Mouse (Mus musculus): ENCODE measurements at regions not wholly inside any gene's neighbourhood (a gene's known extent, or its start where the extent isn't known, plus 50 kb on each side); places are given as distances from the start of the nearest gene placed in this dataset.

DNA sequence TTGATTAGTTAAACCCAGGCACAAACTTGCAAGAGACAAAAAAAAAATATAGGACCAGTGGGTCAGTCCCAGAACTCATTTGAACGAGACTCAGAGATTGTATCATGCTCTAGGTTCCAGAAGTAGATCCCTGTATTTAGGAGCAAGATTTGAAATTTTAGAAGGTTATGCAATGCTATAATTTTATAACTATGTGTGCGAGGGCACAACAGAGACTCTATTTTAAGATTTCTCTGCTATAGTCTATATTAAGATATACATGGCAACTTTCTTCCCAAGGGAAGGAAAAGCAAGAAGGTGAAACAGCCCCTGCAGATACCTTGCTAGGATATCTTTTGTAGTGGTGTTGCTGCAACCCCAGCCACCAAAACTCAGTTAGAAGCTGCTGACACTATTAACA lies 55.7 kb downstream of the Otor start:
- DNase-seq: no peak

DNA sequence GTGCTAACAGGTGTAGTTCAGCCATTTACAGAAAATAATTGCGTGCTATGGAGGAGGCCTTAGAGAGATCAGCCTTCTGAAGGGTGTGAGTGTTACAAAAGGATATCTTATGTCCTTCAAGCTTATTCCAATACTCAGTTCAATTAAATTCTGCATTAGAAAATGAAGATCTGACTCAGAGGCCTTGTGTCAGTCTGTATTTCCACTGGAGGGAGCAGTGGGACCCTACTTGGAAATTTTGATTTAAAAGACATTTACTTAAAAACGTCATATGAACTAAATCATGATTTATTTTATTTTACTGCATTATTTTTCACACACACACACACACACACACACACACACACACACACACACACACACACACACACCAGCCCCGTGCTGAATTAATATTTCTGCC lies 70.9 kb downstream of the Otor start:
- DNase-seq: no peak

DNA sequence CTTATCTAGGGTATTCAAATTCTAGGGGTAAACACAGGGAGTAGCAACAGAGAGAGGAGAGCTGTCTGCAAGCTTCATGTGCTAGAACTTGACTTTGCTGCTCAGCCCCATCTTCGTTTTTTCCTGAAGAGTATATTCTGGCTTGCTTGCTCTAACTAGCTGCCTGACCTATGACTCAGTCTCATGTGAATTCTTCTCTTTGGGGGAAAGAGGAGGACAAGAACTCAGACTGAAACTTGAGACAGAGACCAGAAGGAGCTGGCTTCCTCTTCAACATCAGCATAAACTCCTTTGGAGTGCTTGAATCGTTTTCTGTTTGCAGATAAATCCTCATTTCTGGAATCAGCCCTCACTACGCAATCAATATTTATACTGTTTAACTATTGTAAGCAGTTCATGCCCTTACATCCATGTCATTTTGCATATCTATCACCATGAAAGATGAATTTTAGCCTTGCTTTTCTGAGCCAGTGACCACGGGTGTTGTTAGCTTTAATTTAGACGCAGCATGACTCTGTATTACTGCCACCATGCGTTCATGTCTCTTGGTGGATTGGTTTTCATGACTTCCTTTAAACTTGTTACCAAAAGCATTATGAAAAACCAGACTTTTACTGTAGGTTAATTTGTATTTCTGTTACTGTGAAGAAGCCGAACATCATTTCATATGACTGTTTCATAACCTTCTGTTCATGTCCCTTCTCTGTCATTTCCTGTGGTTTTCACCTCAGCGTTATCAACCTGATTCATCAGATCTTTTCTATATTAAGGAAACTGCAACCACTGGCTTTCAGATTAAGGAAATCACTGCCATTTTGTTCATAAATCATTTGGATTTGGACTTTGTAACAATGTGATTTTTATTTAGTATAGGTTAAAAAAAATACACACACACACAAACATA lies 86.1 kb downstream of the Otor start:
- no peak for DNase-seq

DNA sequence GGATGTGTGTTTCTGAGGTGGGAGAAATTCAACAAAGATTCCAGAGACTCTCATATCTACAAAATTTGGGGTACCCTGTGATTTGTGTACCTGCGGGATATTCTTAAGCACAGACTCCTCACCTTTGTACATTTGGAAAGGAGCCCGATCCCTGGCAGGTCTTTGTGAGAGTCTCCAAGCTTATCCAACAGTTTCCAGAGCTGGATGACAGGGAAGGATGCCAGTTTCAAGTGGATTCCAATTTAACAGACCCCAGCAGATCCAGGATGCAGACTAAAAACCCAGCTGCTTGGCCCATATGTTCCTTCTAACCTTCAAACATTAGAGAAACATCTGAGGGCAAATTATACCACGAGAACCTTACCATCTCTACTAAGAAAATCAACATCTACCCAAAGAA lies 88.5 kb downstream of the Otor start:
- DNase-seq: no peak

DNA sequence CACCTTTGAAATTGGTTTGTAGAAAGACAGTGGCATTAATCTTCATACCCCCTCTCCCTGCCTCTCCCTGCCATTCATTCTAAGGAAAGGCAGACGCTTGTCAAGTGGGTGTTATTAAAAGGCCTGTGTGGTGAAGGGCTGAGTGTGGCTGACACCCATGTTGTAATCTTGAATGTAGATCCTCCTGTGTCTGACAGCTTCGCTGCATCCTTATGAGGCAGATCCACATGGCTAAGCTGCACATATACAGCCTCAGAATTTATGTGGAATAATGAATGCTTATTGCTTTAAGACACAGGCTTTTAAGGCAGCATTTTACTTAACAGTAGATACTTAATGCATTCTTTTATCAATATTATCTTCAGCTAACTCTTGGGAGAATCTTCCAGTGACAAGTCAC lies 92.4 kb downstream of the Otor start:
- DNase-seq: no peak

DNA sequence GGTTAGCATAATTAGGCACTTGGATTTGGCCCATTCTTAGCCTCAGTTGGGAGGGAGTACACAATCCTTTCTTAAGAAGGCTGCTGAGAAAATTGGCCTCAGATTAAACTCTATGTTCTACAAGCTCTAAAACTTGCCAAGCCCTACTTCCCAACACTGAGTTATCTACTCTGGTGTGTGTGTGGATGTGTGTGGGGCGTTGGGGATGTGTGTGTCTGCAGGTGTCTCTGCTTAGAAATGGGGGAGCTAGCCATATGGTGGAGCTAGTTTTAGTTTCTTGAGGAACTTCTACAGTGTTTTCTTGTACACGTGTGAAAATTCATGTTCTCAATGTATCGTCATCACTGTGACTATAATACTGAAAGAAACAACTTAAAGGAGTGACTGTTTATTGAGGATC lies 106.3 kb downstream of the Otor start:
- DNase-seq: no peak

DNA sequence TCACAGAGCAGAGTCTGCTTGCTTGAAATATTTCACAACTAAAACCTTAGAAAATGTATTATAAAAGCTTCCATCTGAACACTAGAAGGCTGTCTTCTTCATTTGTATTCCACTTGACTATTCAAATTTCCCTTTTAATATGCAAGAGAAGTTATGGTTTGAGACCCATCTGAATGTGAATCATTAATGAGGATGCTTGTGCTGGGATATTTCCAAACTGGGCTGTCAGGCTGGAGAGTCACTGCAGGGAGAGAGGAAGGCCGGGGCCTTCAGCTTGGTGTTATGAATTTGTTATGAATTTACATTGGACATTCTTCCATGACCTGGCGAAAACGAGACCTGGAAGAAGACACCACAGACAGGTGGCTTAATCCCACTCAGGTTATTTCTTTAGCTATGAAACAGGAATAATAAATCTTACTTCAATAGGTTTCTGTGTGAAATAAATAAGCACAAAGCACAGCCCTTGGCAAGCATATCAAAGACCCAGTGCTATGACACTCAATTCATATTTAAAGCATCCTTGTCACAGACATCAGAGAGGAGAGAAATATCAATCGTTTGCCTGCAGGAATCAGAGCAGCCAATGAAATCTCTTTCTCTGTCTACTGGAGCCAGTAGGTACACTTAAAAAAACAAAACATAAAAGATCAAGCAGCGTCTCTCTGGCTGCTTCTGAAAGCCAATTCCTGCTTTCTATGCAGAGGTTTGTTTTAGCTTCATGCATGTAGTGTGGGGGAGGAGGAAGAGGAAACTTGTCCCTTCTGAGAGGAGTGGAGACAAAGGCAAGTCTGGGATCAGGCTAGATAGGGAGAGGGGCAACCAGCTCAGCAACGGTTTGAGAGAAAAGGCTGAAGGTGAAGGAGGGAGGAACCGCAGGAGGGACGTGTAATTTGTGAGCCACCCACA lies 114.2 kb downstream of the Otor start:
- no peak for DNase-seq

DNA sequence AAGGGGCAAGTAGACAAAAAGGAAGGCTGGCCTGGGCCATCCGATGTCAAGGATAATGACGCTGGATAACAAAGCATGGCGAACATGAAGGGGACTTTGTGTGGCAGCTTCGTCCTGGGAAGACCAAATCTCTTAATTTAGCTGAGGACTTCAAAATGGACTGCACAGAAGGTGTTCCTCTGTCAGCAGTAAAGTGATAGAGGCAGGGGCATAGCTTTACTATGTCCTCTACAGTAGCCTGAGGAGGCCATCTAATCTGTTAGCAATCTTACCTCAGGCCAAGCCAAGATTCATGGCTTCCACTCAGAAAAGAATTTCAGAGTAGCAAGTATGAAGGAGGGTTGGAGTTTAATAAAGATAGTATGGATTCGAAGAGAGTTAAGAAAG lies 114.9 kb downstream of the Otor start:
- DNase-seq: no peak

DNA sequence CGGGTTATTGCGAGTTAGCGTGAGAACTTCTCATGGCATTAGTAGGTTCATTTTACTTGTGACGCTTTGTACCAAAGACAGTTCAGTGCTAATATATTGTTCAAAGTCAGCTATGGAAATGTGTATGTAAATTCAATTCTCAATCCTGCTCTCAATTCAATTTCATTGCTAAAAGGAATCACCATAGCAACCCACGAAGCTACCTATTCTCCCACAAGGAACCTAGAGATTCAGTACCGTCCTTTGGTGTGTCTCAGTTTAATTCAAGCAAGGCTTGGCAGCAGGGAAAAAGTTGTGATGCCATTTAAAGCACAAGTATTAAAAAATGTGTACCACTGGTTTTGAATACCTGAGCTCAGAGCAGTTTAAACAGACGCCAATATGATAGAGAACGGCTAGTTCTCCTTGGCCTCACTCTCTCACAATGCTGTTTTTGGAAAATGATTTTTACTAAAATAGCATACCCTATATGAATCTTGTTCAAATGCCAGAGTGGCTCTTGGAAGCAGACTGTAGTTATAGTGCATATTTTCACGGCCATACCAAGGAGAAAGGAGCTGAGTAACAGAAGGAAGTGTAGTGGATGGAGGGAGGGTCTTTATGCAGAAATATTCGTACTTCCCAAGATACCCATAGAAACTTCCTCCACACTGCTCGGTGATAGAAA lies 121.4 kb downstream of the Otor start:
- DNase-seq: no peak

DNA sequence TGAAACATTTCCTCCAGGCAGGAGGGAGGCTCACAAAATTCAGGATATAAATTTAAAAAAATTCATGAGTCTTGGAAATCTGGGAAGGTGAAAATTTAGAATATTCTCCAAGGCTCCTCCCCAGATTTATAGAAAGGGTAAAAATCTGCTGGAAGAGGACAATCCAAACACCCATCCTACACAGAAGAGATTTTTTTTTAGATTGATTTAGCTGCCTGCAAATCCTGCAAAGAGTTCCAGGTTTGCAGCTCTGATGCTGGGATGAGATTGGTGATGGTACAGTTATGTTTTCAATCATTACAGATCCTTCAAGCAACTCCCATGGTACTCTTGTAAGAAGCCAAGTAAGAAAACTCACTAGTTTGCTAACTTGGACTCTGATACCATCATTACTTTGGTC lies 127.8 kb downstream of the Otor start:
- DNase-seq: no peak

DNA sequence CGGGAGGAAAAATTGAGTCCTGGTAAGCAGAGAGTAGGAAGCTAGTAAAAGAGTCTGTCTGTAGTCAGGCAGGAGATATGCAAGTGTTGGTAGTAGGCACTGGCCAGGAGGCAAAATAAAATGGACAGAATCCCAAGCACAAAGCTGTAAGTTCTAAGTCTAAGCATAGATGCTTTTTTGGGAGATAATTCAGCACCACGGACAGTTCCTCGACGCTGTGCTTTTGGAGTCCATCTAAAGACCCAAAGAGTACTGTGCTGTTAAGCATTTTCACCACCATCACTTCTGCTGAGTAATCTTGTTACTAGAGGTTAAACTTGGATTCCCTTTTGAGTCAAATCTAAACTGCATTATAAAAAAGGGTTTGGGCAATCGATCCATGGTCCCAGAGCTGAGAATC lies 128.9 kb downstream of the Otor start:
- no peak for DNase-seq

DNA sequence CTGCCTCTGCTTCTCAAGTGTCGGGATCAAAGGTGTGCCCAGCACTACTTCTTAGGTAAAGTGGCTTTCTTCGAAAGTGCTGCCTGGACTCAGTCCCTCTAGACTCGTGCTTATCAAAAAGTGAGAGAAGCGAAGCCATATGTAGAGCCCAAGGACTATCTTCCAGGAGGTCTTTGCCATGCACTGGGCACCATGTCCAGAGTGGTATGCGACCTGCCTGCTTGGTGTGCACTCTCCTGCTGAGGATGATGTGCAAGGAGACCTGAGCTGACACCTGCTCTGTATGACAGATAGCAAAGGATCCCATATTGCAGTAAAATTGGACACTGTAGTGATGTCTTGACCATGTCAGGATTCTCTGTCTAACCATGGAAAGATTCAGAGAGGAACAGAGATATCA lies 139.0 kb downstream of the Otor start:
- DNase-seq: no peak

DNA sequence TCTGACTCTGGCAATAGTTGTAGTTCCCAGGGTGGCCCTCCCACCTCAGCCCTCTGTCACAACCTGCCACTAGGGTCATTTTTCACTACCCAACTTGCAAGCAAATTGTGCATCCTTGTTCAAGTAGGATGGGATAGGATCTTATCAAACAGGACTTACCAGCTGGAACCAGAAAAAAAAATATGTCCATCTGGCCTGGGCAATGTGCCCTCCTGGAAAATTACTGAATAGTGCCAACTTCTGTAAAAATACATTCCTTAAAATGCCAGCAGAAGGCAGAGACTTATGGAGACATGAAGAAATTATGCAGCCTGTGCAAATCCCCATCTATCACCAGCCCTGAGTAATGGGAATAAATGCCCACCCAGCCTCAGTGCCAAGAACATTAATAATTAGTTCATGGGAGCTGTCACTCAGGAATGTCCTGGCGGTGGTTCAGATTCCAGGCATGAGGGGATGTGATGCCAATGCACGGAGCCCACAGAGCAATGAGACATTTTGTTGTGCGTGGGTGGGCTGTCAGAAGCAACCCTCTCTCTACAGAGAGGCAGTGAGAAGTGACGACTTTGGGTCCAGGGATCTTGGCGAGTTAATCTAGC lies 139.6 kb downstream of the Otor start:
- DNase-seq: peak; percentile 91

DNA sequence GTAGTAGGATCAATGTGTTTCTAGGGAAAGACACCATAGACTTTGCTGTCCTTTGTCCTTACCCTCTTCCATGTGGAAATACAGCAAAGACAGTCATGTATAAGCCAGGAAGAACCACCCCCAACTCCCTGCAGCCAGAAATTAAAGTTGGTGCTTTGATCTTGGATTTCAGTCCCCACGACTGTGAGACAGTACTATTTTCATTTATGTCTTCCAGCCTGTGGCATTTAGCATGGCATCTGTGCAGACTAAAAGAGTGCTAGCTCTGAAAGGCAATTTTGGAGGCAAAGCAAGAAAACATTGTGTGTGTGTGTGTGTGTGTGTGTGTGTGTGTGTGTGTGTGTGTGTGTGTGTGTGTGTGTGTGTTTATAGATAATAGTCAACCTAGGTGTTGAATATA lies 144.1 kb downstream of the Otor start:
- DNase-seq: no peak

DNA sequence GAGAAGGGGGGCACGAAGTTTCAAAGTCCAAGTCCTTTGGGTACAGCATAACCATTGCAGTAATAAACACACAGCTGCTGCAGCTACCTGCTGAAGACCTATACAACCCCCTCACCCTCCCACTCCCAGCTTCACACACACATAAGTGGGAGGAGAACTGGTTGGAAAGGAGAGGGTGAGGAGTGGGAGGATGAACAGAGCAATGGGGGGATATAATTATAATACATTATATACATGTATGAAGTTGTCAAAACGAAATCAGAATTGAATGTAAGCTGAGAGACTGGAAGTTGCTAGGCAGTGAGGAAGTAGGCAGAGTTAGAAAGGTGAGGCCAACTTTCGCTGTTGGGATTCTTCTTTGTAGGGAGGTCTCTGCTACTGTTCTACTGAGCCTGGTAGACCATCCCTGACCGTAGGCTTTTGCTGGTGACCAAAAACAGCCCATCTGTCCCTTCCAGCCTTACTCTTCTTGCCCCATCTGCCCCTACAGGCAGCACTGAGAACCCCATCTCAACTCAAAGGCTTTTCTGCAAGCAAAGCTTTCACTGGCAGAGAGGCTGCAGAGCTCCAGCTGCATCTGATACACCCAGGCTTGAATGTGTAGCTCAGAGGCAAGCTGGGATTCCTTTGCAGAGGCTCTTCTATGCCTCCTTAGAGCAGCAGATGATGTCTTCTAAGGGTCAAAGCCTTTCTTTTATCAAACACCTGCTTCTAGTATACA lies 146.3 kb downstream of the Otor start:
- DNase-seq: no peak

DNA sequence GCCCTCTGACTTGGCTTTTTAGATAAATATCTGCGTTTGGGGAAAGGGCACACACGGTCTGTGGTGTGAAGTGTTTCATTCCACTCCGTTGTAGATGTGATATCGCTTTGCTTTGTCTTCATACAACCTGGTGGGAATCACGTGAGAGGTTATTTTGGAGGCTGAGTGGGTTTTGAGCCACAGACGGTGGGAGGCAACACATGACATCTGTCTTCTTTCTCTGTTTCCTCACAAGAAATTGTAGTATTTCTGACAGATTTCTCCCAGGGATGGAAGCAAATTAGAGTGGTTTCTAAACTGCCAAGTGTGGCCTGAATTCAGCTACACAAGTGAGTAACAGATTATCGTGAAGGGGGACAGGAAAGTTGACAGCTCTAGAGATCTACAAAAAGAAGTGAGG lies 155.5 kb downstream of the Otor start:
- DNase-seq: no peak

DNA sequence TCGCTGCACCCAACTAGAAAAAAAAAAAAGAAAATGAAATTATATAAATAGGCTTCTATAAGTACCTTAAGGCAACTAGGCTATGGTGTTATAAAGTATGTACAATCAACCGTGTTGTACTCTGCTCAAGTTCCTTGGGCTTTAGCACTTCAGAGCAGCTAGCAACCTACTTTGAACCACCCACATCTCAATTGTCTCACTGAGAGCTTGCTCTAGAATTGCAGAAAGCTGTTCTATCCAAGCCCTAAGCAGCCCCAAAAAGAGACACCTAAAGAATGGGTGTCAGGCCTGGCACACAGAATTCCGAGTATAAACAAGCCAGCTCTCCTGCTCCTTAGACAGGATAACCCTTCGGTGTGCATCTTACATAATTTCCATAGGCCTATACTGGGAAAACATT lies 162.0 kb downstream of the Otor start:
- no peak for DNase-seq

DNA sequence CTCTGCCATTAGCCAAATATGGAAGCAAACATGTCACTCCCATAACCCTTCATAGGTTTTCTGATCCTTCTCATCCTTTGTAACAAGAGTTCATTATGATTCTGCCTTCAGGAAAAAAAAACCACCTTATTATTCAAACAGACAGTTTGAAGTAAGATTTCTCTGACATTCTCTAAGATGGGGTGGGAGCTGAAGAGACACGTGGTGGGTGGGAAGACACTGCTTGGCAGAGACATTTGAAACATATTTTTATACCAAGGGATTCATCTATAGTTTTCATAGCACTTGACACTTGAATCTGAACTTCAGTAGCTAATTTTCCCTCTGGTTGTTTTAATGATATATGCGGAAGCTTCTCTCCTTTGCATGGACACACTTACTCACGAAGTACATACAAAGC lies 165.5 kb downstream of the Otor start:
- DNase-seq: no peak

DNA sequence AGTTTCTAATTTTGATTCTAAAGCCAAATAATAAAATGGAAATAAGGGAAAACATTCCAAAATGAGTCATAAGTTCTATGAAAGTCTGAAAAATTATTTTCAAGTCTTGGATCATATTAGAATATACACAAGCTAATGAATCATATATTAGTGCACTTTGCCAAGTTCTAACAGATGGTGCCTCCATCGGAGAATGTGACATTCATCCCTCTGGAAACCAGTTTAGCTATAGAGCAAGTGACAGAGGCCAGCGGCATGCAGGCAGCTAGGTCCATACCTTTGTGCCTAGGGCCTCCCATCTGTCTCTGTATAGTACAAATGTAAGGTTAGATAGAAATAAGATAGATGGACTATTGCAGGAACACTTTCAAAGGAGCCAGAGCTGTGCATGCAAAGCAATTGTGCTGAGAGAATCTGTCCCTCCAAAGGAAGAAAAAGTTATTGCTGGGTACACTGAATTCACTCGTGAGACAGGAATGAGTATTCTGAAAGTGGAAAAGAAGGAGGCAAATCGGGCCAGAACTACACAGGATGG lies 167.9 kb downstream of the Otor start:
- DNase-seq: peak; percentile 67

DNA sequence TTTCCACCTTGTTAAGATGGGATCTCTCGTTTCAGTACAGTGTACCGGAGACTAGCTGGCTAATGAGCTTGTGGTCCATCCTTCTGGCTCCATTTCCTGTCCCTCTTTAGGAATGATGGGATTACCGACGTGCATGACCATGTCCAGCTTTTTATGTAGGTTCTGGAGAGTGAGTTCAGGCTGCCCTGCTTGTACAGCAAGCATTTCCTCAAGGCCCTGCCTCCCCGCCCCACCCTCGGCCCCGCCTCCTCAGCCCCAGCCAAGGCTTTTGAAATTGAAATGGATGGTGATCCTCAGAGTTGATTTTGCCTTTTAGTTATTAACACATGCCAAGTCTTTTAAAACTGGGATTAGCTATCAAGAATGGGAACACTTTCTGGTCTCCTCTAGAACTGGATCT lies 190.8 kb downstream of the Otor start:
- no peak for DNase-seq

DNA sequence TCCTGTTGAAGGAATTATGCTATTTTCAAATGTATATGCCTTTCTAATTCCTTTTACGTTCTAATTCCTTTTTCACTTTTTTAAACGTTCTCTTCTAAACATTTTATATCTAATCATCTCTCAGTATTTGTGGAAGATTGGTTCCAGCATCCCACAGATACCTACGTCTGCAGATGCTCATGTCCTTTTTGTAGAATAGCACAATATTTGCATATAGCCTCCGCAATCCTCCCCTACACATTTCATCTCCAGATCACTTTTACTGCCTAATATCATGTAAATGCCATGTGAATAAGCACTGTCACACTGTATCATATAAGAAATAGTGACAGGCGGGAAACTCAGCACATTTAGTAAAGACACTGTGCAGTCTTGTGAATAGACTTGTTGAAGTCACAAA lies 192.6 kb downstream of the Otor start:
- DNase-seq: no peak

Measured in cerebellum, adult 11 months (tissue).